Mouse (Mus musculus) MEL (cell line): Measurements from ENCODE around the gene Zbtb20. TPM values are rescaled to one million over a fixed set of nuclear protein-coding genes. Genes with fewer than 3 reads are reported as not detected.

Experiments used
- DNase-seq: peaks from one replicate; pipeline ENCODE4 v3.0.0; 2011; ENCODE audit warnings: low read depth, low spot score
- H3K27ac ChIP-seq: 2 replicates; pipeline ENCODE4 v1.5.1; 2012; ENCODE audit warnings: low read depth, mild to moderate bottlenecking, control low read depth, low read length, moderate library complexity; ENCODE audit not compliant: control insufficient read depth
- H3K27me3 ChIP-seq, 2 experiments: fragments of 150-350 bp in 1 of 2; sonication (generic) in 1 of 2; 2 replicates each; pipeline ENCODE4 v1.6.1; 2012; ENCODE audit warnings: low read length in 2 of 2, mild to moderate bottlenecking in 2 of 2, improper control_type of control experiment in 1 of 2, moderate library complexity in 1 of 2; ENCODE audit not compliant: insufficient read depth in 2 of 2, control insufficient read depth in 1 of 2
- H3K36me3 ChIP-seq, 2 experiments: 2 replicates each; pipeline ENCODE4 v1.6.1; 2012 to 2014; ENCODE audit warnings: low read length in 2 of 2, improper control_type of control experiment in 1 of 2, inconsistent platforms in 1 of 2, mild to moderate bottlenecking in 1 of 2; ENCODE audit not compliant: insufficient read depth in 2 of 2, control insufficient read depth in 1 of 2
- H3K4me1 ChIP-seq, 2 experiments: fragments of 150-350 bp in 1 of 2; sonication (generic) in 1 of 2; 2 replicates each; pipeline ENCODE4 v1.6.1; 2012; ENCODE audit warnings: low read length in 2 of 2, improper control_type of control experiment in 1 of 2, mild to moderate bottlenecking in 1 of 2; ENCODE audit not compliant: insufficient read depth in 2 of 2, control insufficient read depth in 1 of 2
- H3K4me3 ChIP-seq, 2 experiments: fragments of 150-350 bp in 1 of 2; sonication (generic) in 1 of 2; 2 replicates each; pipeline ENCODE4 v1.5.1; 2012; ENCODE audit warnings: low read depth in 2 of 2, low read length in 2 of 2, mild to moderate bottlenecking in 2 of 2, moderate library complexity in 2 of 2, control low read depth in 1 of 2, improper control_type of control experiment in 1 of 2; ENCODE audit not compliant: control insufficient read depth in 1 of 2, insufficient read depth in 1 of 2
- H3K79me2 ChIP-seq: 2 replicates; pipeline ENCODE4 v1.6.1; 2012; ENCODE audit warnings: mild to moderate bottlenecking, low read length, moderate library complexity; ENCODE audit not compliant: control insufficient read depth, poor library complexity, insufficient read depth
- H3K9ac ChIP-seq: 2 replicates; pipeline ENCODE4 v1.6.1; 2012; ENCODE audit warnings: low read depth, mild to moderate bottlenecking, control low read depth, low read length, moderate library complexity; ENCODE audit not compliant: control insufficient read depth, poor library complexity, severe bottlenecking
- H3K9me3 ChIP-seq: fragments of 150-350 bp; sonication (generic); replicated peaks from 2 replicates; pipeline ENCODE4 v1.6.1; 2012; ENCODE audit warnings: mild to moderate bottlenecking, low read length, improper control_type of control experiment, moderate library complexity; ENCODE audit not compliant: insufficient read depth
- BHLHE40 ChIP-seq: IDR thresholded peaks from 2 replicates; pipeline ENCODE4 v1.6.1; 2012; ENCODE audit warnings: low read depth, mild to moderate bottlenecking, inconsistent platforms, low read length, improper control_type of control experiment, borderline replicate concordance
- CHD1 ChIP-seq: IDR thresholded peaks from 2 replicates; pipeline ENCODE4 v1.6.1; 2012; ENCODE audit warnings: low read depth, mild to moderate bottlenecking, inconsistent platforms, low read length, improper control_type of control experiment
- CHD2 ChIP-seq: IDR thresholded peaks from 2 replicates; pipeline ENCODE4 v1.6.1; 2011; ENCODE audit warnings: low read length, improper control_type of control experiment
- CTCF ChIP-seq, 3 experiments: IDR thresholded peaks in 2 of 3; conservative IDR thresholded peaks in 1 of 3; 2 replicates each; pipeline ENCODE4 v1.5.1; 2011 to 2012; ENCODE audit warnings: low read length in 3 of 3, low read depth in 2 of 3, mild to moderate bottlenecking in 2 of 3, improper control_type of control experiment in 1 of 3, inconsistent platforms in 1 of 3, mixed read lengths in 1 of 3, moderate library complexity in 1 of 3; ENCODE audit not compliant: control insufficient read depth in 1 of 3, insufficient read depth in 1 of 3, poor library complexity in 1 of 3, severe bottlenecking in 1 of 3
- E2F4 ChIP-seq: IDR thresholded peaks from 2 replicates; pipeline ENCODE4 v1.6.1; 2011; ENCODE audit warnings: low read depth, low read length, improper control_type of control experiment, borderline replicate concordance
- EP300 ChIP-seq, 2 experiments: IDR thresholded peaks; 2 replicates each; pipeline ENCODE4 v1.6.1; 2011; ENCODE audit warnings: improper control_type of control experiment in 2 of 2, low read length in 2 of 2, low read depth in 1 of 2, mild to moderate bottlenecking in 1 of 2
- ETS1 ChIP-seq: IDR thresholded peaks from 2 replicates; pipeline ENCODE4 v1.6.1; 2012; ENCODE audit warnings: low read depth, mild to moderate bottlenecking, inconsistent platforms, low read length, improper control_type of control experiment, moderate library complexity
- GABPA ChIP-seq: IDR thresholded peaks from 2 replicates; pipeline ENCODE4 v1.6.1; 2012; ENCODE audit warnings: low read depth, mild to moderate bottlenecking, inconsistent platforms, low read length, improper control_type of control experiment, moderate library complexity
- GATA1 ChIP-seq: IDR thresholded peaks from 2 replicates; pipeline ENCODE4 v1.6.1; 2011; ENCODE audit warnings: low read depth, low read length, improper control_type of control experiment
- HCFC1 ChIP-seq: IDR thresholded peaks from 2 replicates; pipeline ENCODE4 v1.6.1; 2012; ENCODE audit warnings: low read depth, mild to moderate bottlenecking, inconsistent platforms, low read length, improper control_type of control experiment, moderate library complexity
- KAT2A ChIP-seq: conservative IDR thresholded peaks from 2 replicates; pipeline ENCODE4 v1.6.1; 2012; ENCODE audit warnings: low read depth, low read length, improper control_type of control experiment, inconsistent platforms
- MAFK ChIP-seq: IDR thresholded peaks from 2 replicates; pipeline ENCODE4 v1.6.1; 2011; ENCODE audit warnings: low read depth, mild to moderate bottlenecking, low read length, improper control_type of control experiment, borderline replicate concordance
- MAX ChIP-seq: IDR thresholded peaks from 2 replicates; pipeline ENCODE4 v1.6.1; 2011; ENCODE audit warnings: low read length, improper control_type of control experiment
- MXI1 ChIP-seq: IDR thresholded peaks from 2 replicates; pipeline ENCODE4 v1.6.1; 2011; ENCODE audit warnings: mild to moderate bottlenecking, low read depth, low read length, improper control_type of control experiment
- MYB ChIP-seq: IDR thresholded peaks from 2 replicates; pipeline ENCODE4 v1.6.1; 2011; ENCODE audit warnings: mild to moderate bottlenecking, low read depth, low read length, improper control_type of control experiment
- MYC ChIP-seq: IDR thresholded peaks from 2 replicates; pipeline ENCODE4 v1.6.1; 2011; ENCODE audit warnings: low read depth, mild to moderate bottlenecking, low read length, improper control_type of control experiment, moderate library complexity
- NELFE ChIP-seq: IDR thresholded peaks from 2 replicates; pipeline ENCODE4 v1.6.1; 2011; ENCODE audit warnings: low read depth, low read length, improper control_type of control experiment
- NRF1 ChIP-seq: IDR thresholded peaks from 2 replicates; pipeline ENCODE4 v1.6.1; 2014; ENCODE audit warnings: low read depth, mild to moderate bottlenecking, inconsistent platforms, low read length, improper control_type of control experiment, moderate library complexity; ENCODE audit not compliant: poor library complexity, insufficient read depth, severe bottlenecking
- POLR2A ChIP-seq, 2 experiments: IDR thresholded peaks; 2 replicates each; pipeline ENCODE4 v1.6.1; 2011 to 2012; ENCODE audit warnings: low read length in 2 of 2, mild to moderate bottlenecking in 2 of 2, control low read depth in 1 of 2, improper control_type of control experiment in 1 of 2, low read depth in 1 of 2, moderate library complexity in 1 of 2; ENCODE audit not compliant: control insufficient read depth in 1 of 2, insufficient read depth in 1 of 2, poor library complexity in 1 of 2
- POLR2AphosphoS2 ChIP-seq: IDR thresholded peaks from 2 replicates; pipeline ENCODE4 v1.6.1; 2011; ENCODE audit warnings: low read length, improper control_type of control experiment
- POLR2AphosphoS5 ChIP-seq: IDR thresholded peaks from 2 replicates; pipeline ENCODE4 v1.6.1; 2012; ENCODE audit warnings: low read depth, borderline replicate concordance, mild to moderate bottlenecking, inconsistent platforms, low read length, moderate library complexity, mixed read lengths
- RAD21 ChIP-seq: IDR thresholded peaks from 2 replicates; pipeline ENCODE4 v1.6.1; 2011; ENCODE audit warnings: mild to moderate bottlenecking, low read depth, low read length, improper control_type of control experiment
- SIN3A ChIP-seq: IDR thresholded peaks from 2 replicates; pipeline ENCODE4 v1.6.1; 2012; ENCODE audit warnings: low read length, improper control_type of control experiment, inconsistent platforms
- SMC3 ChIP-seq: IDR thresholded peaks from 2 replicates; pipeline ENCODE4 v1.6.1; 2011; ENCODE audit warnings: low read depth, low read length, improper control_type of control experiment
- TAL1 ChIP-seq: IDR thresholded peaks from 2 replicates; pipeline ENCODE4 v1.6.1; 2012; ENCODE audit warnings: mild to moderate bottlenecking, inconsistent platforms, low read length, moderate library complexity, mixed read lengths
- TCF12 ChIP-seq: IDR thresholded peaks from 2 replicates; pipeline ENCODE4 v1.6.1; 2014; ENCODE audit warnings: low read depth, mild to moderate bottlenecking, inconsistent platforms, low read length, improper control_type of control experiment, moderate library complexity
- UBTF ChIP-seq: IDR thresholded peaks from 2 replicates; pipeline ENCODE4 v1.6.1; 2012; ENCODE audit warnings: low read depth, mild to moderate bottlenecking, inconsistent platforms, low read length, improper control_type of control experiment, moderate library complexity, borderline replicate concordance; ENCODE audit not compliant: insufficient read depth
- USF1 ChIP-seq: IDR thresholded peaks from 2 replicates; pipeline ENCODE4 v1.6.1; 2014; ENCODE audit warnings: low read depth, mild to moderate bottlenecking, inconsistent platforms, low read length, improper control_type of control experiment, moderate library complexity
- USF2 ChIP-seq, 2 experiments: IDR thresholded peaks; 2 replicates each; pipeline ENCODE4 v1.6.1; 2011 to 2012; ENCODE audit warnings: improper control_type of control experiment in 2 of 2, low read length in 2 of 2, borderline replicate concordance in 1 of 2, inconsistent platforms in 1 of 2, low read depth in 1 of 2, mild to moderate bottlenecking in 1 of 2; ENCODE audit not compliant: insufficient read depth in 1 of 2
- ZMIZ1 ChIP-seq: IDR thresholded peaks from 2 replicates; pipeline ENCODE4 v1.6.1; 2012; ENCODE audit warnings: low read depth, mild to moderate bottlenecking, inconsistent platforms, low read length, improper control_type of control experiment, moderate library complexity
- ZNF384 ChIP-seq: IDR thresholded peaks from 2 replicates; pipeline ENCODE4 v1.6.1; 2012; ENCODE audit warnings: low read depth, mild to moderate bottlenecking, inconsistent platforms, low read length, improper control_type of control experiment
- polyA plus RNA-seq, 2 experiments: library from polyadenylated mRNA; stranded (reverse) in 1 of 2; unstranded in 1 of 2; fragments of >175 nt in 1 of 2; fragments of >200 nt in 1 of 2; gene quantifications; 2 replicates each; pipeline versions ENCODE4 v1.2.1 to v1.2.4; 2012; ENCODE audit warnings: low replicate concordance in 2 of 2, low read depth in 1 of 2; ENCODE audit not compliant: insufficient read length in 2 of 2, insufficient read depth in 1 of 2, missing spikeins in 1 of 2
- total RNA-seq: library from RNA; depleted of rRNA; stranded (reverse); fragments of 300-350 nt; gene quantifications from 2 replicates; pipeline ENCODE4 v1.2.3, GENCODE M21; 2012

The Zbtb20 gene
- total and polyA plus RNA-seq, 3 experiments: 0.17 to 0.27 TPM; not detected in 1

- Histone ChIP-seq H3K27ac (no peak overlapping the region), H3K79me2 (no peaks in the 10 kb centered on the region), H3K4me1 (peaks cover 3 to 17% of the 10 kb centered on the region in 2 experiments; a peak in 3 of 4 replicates), H3K9me3 (no peaks in the 10 kb centered on the region), H3K36me3 (peaks cover 0 to 7% of the 10 kb centered on the region in 2 experiments; a peak in 2 of 4 replicates), H3K27me3 (no peaks in the 10 kb centered on the region; a peak in 1 of 4 replicates), H3K9ac (no peak overlapping the region), H3K4me3 (no peak overlapping the region)
- DNase-seq: no peak
- TF ChIP-seq TCF12 (no peak), POLR2AphosphoS2 (no peak), UBTF (no peak)
These were observed 762.8 kb downstream of the Zbtb20 start for GRCm38 (mm10) chr16:43638406-43639049.

GRCm38 (mm10) chr16:43641230-43641629 lies 765.5 kb downstream of the Zbtb20 start:
- H3K27ac ChIP-seq: no peak overlapping the region
- no peak overlapping the region for H3K9ac ChIP-seq
- H3K79me2 ChIP-seq: no peaks in the 10 kb centered on the region
- no peaks in the 10 kb centered on the region for H3K27me3 ChIP-seq
- no peaks in the 10 kb centered on the region for H3K9me3 ChIP-seq
- no peak overlapping the region for H3K4me3 ChIP-seq
- H3K36me3 ChIP-seq: peaks cover 0 to 18% of the 10 kb centered on the region in 2 experiments; a peak in 2 of 4 replicates
- peak; percentile 59 for DNase-seq
- peaks cover 5 to 20% of the 10 kb centered on the region in 2 experiments for H3K4me1 ChIP-seq
- TF ChIP-seq ETS1 (0 out of 2 replicates have a peak, but pooled peaks have one; percentile 23), BHLHE40 (no peak), NRF1 (peak; percentile 34; the same call in 1 of the 2 replicates), SMC3 (no peak), ZMIZ1 (no peak), ZNF384 (no peak), MYB (no peak), E2F4 (no peak), KAT2A (no peak), USF1 (no peak), CHD2 (no peak), CHD1 (no peak), MYC (0 out of 2 replicates have a peak, but pooled peaks have one; percentile 27), MXI1 (0 out of 2 replicates have a peak, but pooled peaks have one; percentile 13), NELFE (no peak), TAL1 (no peak), CTCF (IDR thresholded peaks at IDR 0.05 in 2 of 3, conservative IDR thresholded peaks at IDR 0.05 in 1 of 3; ENCODE audit: control insufficient read depth in 1 of 3, insufficient read depth in 1 of 3, low read depth in 2 of 3, low read length in 3 of 3, poor library complexity in 1 of 3, severe bottlenecking in 1 of 3) (no peak), EP300 (IDR thresholded peaks at IDR 0.05; ENCODE audit: low read depth in 1 of 2, low read length in 2 of 2) (peak; percentile 11 to 25; a peak in 1 of 4 replicates), GABPA (no peak), TCF12 (no peak), UBTF (no peak), POLR2AphosphoS5 (no peak), POLR2AphosphoS2 (no peak), HCFC1 (no peak), POLR2A (IDR thresholded peaks at IDR 0.05; ENCODE audit: control insufficient read depth in 1 of 2, insufficient read depth in 1 of 2, low read depth in 1 of 2, low read length in 2 of 2, poor library complexity in 1 of 2) (no peak), USF2 (IDR thresholded peaks at IDR 0.05; ENCODE audit: borderline replicate concordance in 1 of 2, insufficient read depth in 1 of 2, low read depth in 1 of 2, low read length in 2 of 2) (no peak), MAFK (no peak), MAX (peak; percentile 62), SIN3A (no peak), RAD21 (no peak), GATA1 (peak; percentile 54)
